Mouse (Mus musculus): Measurements from ENCODE around the gene Dhdds.
A peak's percentile ranks its signal among the peaks of the same experiment; 100 is the strongest.

- TF ChIP-seq POLR2A (IDR thresholded peaks at IDR 0.05; ENCODE audit: borderline replicate concordance, control insufficient read depth, low read depth, low read length) (no peak), CTCF (IDR thresholded peaks at IDR 0.05; ENCODE audit: control insufficient read depth, insufficient read depth, low read length) (peak; percentile 31; the same call in 1 of the 2 replicates)
These were observed 69.4 kb downstream of the Dhdds start for GRCm38 (mm10) chr4:133931349-133931748.
